Mouse (Mus musculus): ENCODE measurements around the gene Ncapd2. TPM values are rescaled to one million over a fixed set of nuclear protein-coding genes. Genes with fewer than 3 reads are reported as not detected.

Gene Ncapd2
- total and polyA plus RNA-seq, 2 experiments from 2014 or later: 21.0 to 33.7 TPM

- no peaks in the 10 kb centered on the region for H3K9me3 ChIP-seq (ENCODE audit: low read length)
- H3K27ac ChIP-seq (ENCODE audit: low read depth, low read length): no peak overlapping the region
- no peaks in the 10 kb centered on the region for H3K27me3 ChIP-seq (ENCODE audit: insufficient read depth, low read length)
- WGBS: 83% methylated on average over 3 of the region's 3 CpGs
- no peak for TF ChIP-seq CTCF (IDR thresholded peaks at IDR 0.05)
- H3K36me3 ChIP-seq (ENCODE audit: insufficient read depth, low read length): peaks cover 64% of the 10 kb centered on the region
- no peaks in the 10 kb centered on the region for H3K4me1 ChIP-seq (ENCODE audit: insufficient read depth, low read length)
- H3K9ac ChIP-seq (replicated peaks; ENCODE audit: low read length, poor library complexity, severe bottlenecking): no peak overlapping the region
- ATAC-seq (ENCODE audit: low FRiP score) (no peak), DNase-seq (ENCODE audit: low spot score) (no peak)
- no peak overlapping the region for H3K4me2 ChIP-seq (ENCODE audit: low read depth, low read length, poor library complexity, severe bottlenecking)
- H3K4me3 ChIP-seq (ENCODE audit: low read depth, low read length): no peak overlapping the region
Measured at GRCm38 (mm10) chr6:125156491-125156890, 35.0 kb downstream of the Ncapd2 start.

- Histone ChIP-seq H3K27ac (ENCODE audit: low read depth, low read length) (no peak overlapping the region), H3K9ac (replicated peaks; ENCODE audit: low read length, poor library complexity, severe bottlenecking) (no peak overlapping the region), H3K27me3 (ENCODE audit: insufficient read depth, low read length) (no peaks in the 10 kb centered on the region), H3K36me3 (ENCODE audit: insufficient read depth, low read length) (peaks cover 54% of the 10 kb centered on the region), H3K9me3 (ENCODE audit: low read length) (no peaks in the 10 kb centered on the region), H3K4me3 (ENCODE audit: low read depth, low read length) (no peak overlapping the region), H3K4me1 (ENCODE audit: insufficient read depth, low read length) (no peaks in the 10 kb centered on the region), H3K4me2 (ENCODE audit: low read depth, low read length, poor library complexity, severe bottlenecking) (no peak overlapping the region)
- DNase-seq (ENCODE audit: low spot score) (no peak), ATAC-seq (ENCODE audit: low FRiP score) (no peak)
- TF ChIP-seq CTCF (IDR thresholded peaks at IDR 0.05): no peak
- WGBS: 69% methylated on average over 8 of the region's 8 CpGs
Measured at GRCm38 (mm10) chr6:125155262-125155661, 36.2 kb downstream of the Ncapd2 start.

- peak; percentile 54 for DNase-seq (ENCODE audit: low spot score)
- no peak for ATAC-seq (ENCODE audit: low FRiP score)
- Histone ChIP-seq H3K27ac (ENCODE audit: low read depth, low read length) (no peak overlapping the region), H3K27me3 (ENCODE audit: insufficient read depth, low read length) (no peaks in the 10 kb centered on the region), H3K4me2 (ENCODE audit: low read depth, low read length, poor library complexity, severe bottlenecking) (no peak overlapping the region), H3K36me3 (ENCODE audit: insufficient read depth, low read length) (peaks cover 49% of the 10 kb centered on the region), H3K4me1 (ENCODE audit: insufficient read depth, low read length) (no peaks in the 10 kb centered on the region), H3K4me3 (ENCODE audit: low read depth, low read length) (no peak overlapping the region), H3K9ac (replicated peaks; ENCODE audit: low read length, poor library complexity, severe bottlenecking) (no peak overlapping the region), H3K9me3 (ENCODE audit: low read length) (no peaks in the 10 kb centered on the region)
- TF ChIP-seq CTCF (IDR thresholded peaks at IDR 0.05): peak; percentile 71
Measured at GRCm38 (mm10) chr6:125154550-125154949, 37.0 kb downstream of the Ncapd2 start.

GRCm38 (mm10) chr6:125153682-125154081 lies 37.8 kb downstream of the Ncapd2 start:
- Histone ChIP-seq H3K4me2 (ENCODE audit: low read depth, low read length, poor library complexity, severe bottlenecking) (no peak overlapping the region), H3K9ac (replicated peaks; ENCODE audit: low read length, poor library complexity, severe bottlenecking) (no peak overlapping the region), H3K27ac (ENCODE audit: low read depth, low read length) (no peak overlapping the region), H3K36me3 (ENCODE audit: insufficient read depth, low read length) (peaks cover 41% of the 10 kb centered on the region), H3K9me3 (ENCODE audit: low read length) (no peaks in the 10 kb centered on the region), H3K4me3 (ENCODE audit: low read depth, low read length) (no peak overlapping the region), H3K27me3 (ENCODE audit: insufficient read depth, low read length) (no peaks in the 10 kb centered on the region), H3K4me1 (ENCODE audit: insufficient read depth, low read length) (peaks cover under 1% of the 10 kb centered on the region; the same call in 1 of the 2 replicates)
- WGBS: 93% methylated on average over 4 of the region's 4 CpGs
- DNase-seq (ENCODE audit: low spot score) (no peak), ATAC-seq (ENCODE audit: low FRiP score) (no peak)
- TF ChIP-seq CTCF (IDR thresholded peaks at IDR 0.05): no peak

GRCm38 (mm10) chr6:125153018-125153389 lies 38.5 kb downstream of the Ncapd2 start:
- peaks cover 39% of the 10 kb centered on the region for H3K36me3 ChIP-seq (ENCODE audit: insufficient read depth, low read length)
- no peak for TF ChIP-seq CTCF (IDR thresholded peaks at IDR 0.05)
- no peaks in the 10 kb centered on the region for H3K9me3 ChIP-seq (ENCODE audit: low read length)
- H3K4me3 ChIP-seq (ENCODE audit: low read depth, low read length): no peak overlapping the region
- no peak overlapping the region for H3K9ac ChIP-seq (replicated peaks; ENCODE audit: low read length, poor library complexity, severe bottlenecking)
- ATAC-seq (ENCODE audit: low FRiP score) (no peak), DNase-seq (ENCODE audit: low spot score) (no peak)
- peaks cover 7% of the 10 kb centered on the region; the same call in 1 of the 2 replicates for H3K4me1 ChIP-seq (ENCODE audit: insufficient read depth, low read length)
- 82% methylated on average over 5 of the region's 5 CpGs for WGBS
- H3K4me2 ChIP-seq (ENCODE audit: low read depth, low read length, poor library complexity, severe bottlenecking): no peak overlapping the region
- H3K27ac ChIP-seq (ENCODE audit: low read depth, low read length): no peak overlapping the region
- no peaks in the 10 kb centered on the region for H3K27me3 ChIP-seq (ENCODE audit: insufficient read depth, low read length)

GRCm38 (mm10) chr6:125152212-125153017 lies 39.1 kb downstream of the Ncapd2 start:
- H3K4me2 ChIP-seq (ENCODE audit: low read depth, low read length, poor library complexity, severe bottlenecking): no peak overlapping the region
- ATAC-seq (ENCODE audit: low FRiP score) (no peak), DNase-seq (ENCODE audit: low spot score) (no peak)
- TF ChIP-seq CTCF (IDR thresholded peaks at IDR 0.05): no peak
- peaks cover 10% of the 10 kb centered on the region; the same call in 1 of the 2 replicates for H3K4me1 ChIP-seq (ENCODE audit: insufficient read depth, low read length)
- no peak overlapping the region for H3K27ac ChIP-seq (ENCODE audit: low read depth, low read length)
- H3K4me3 ChIP-seq (ENCODE audit: low read depth, low read length): no peak overlapping the region
- 89% methylated on average over 22 of the region's 22 CpGs for whole genome bisulfite sequencing
- no peaks in the 10 kb centered on the region for H3K9me3 ChIP-seq (ENCODE audit: low read length)
- peaks cover 36% of the 10 kb centered on the region for H3K36me3 ChIP-seq (ENCODE audit: insufficient read depth, low read length)
- no peaks in the 10 kb centered on the region for H3K27me3 ChIP-seq (ENCODE audit: insufficient read depth, low read length)
- no peak overlapping the region for H3K9ac ChIP-seq (replicated peaks; ENCODE audit: low read length, poor library complexity, severe bottlenecking)

Data from midbrain, postnatal 0 days (tissue).